29 mouse cellular contexts compared by ENCODE assay signal in genomic region chr3:146621966-146622365, GRCm38 (mm10). TPM values are rescaled to one million over a fixed set of nuclear protein-coding genes. Genes with fewer than 3 reads are reported as not detected.
DNase-seq lines count a peak whose midpoint lies in the region; ATAC-seq lines count a peak whose summit lies in the region.
"Had no signal": no experiment of that assay in that cellular context is flagged by ENCODE, and none has a peak within 500 bp of the region (broad histone marks: within the 10 kb centered on the region; RNA-seq: fewer than 3 reads in every experiment).

No protein-coding gene starts in this region.

- intact Hi-C loops in left cerebral cortex, postnatal 14 days (cut with DNase I): loop anchor here (2.0 kb wide), 1 partner anchor 53 kb away; no protein-coding TSS in a partner anchor
- intact Hi-C loops in left cerebral cortex, postnatal 4 days (cut with DNase I): no loop called here

- no peak for DNase-seq in frontal cortex, postnatal 10 days (ENCODE audit: low spot score in 2 of 2)
- DNase-seq in left cerebral cortex, postnatal 14 days (ENCODE audit: low spot score in 2 of 2): peak; percentile 55 to 62
- no peak for DNase-seq in left cerebral cortex, postnatal 4 days
- peak; percentile 53 to 58 for DNase-seq in right cerebral cortex, adult 2 months (ENCODE audit: low spot score in 2 of 2)
- DNase-seq in telencephalon, adult 2 months (ENCODE audit: low read depth, low spot score): peak; percentile 85
- DNase-seq in cerebellum, postnatal 4 days (ENCODE audit: low spot score in 2 of 2): no peak
- DNase-seq in layer of hippocampus, adult 8-10 months (ENCODE audit: low spot score in 2 of 2): no peak
- DNase-seq: adrenal gland, adult 2 months; embryo, embryonic 11 days; gastrocnemius, postnatal 25 days; heart, adult 2 months; heart, postnatal 4 days; kidney, adult 9 months; kidney, postnatal 10 days; lung, embryonic 14.5 days; lung, postnatal 14 days; midbrain, embryonic 14.5 days; thymus, adult 18-20 months; thymus, postnatal 25 days had no signal

- ATAC-seq in frontal cortex, adult (ENCODE audit: low TSS enrichment): peak; percentile 62
- ATAC-seq: activated CD4-positive, CD25-positive, alpha-beta regulatory T cell, adult 4 months; forebrain, embryonic 14.5 days; intestine, postnatal 0 days had no signal

RNA-seq across cellular contexts. Expression of gene Dnase2b, which starts 6.6 kb away (rescaled TPM):
- not detected for total RNA-seq in left cerebral cortex, postnatal 14 days (2021)
- total RNA-seq in left cerebral cortex, postnatal 4 days (2021): not detected
- total RNA-seq in layer of hippocampus, adult 8-10 months (2022): not detected
- total RNA-seq: adrenal gland, adult 2 months; CH12.LX; ES-E14; gastrocnemius, adult 18-20 months; gastrocnemius, postnatal 25 days; heart, adult 2 months; heart, postnatal 4 days; layer of hippocampus, postnatal 14 days had no signal

RNA-seq across cellular contexts. Expression of gene 4930503B20Rik, which starts 29.2 kb away (rescaled TPM):
- total RNA-seq in left cerebral cortex, postnatal 14 days (2021): under 1 TPM; 0.24 to 0.57 TPM
- under 1 TPM in 1 of 2 experiments, not detected in 1; 0.20 TPM for total RNA-seq in left cerebral cortex, postnatal 4 days (2021)
- under 1 TPM in 1 of 4 experiments, not detected in 3; 0.22 TPM for total RNA-seq in layer of hippocampus, adult 8-10 months (2022)
- total RNA-seq: adrenal gland, adult 2 months; adrenal gland, postnatal 4 days; CH12.LX; ES-E14; gastrocnemius, adult 18-20 months; gastrocnemius, postnatal 25 days; heart, adult 2 months; layer of hippocampus, postnatal 14 days had no signal

RNA-seq across cellular contexts. Expression of gene Uox, which starts 51.7 kb away (rescaled TPM):
- total RNA-seq in left cerebral cortex, postnatal 14 days (2021): 1 to 10 TPM in 1 of 2 experiments, under 1 TPM in 1; 0.76 to 1.3 TPM
- total RNA-seq in left cerebral cortex, postnatal 4 days (2021): under 1 TPM; 0.18 to 0.38 TPM
- total RNA-seq in layer of hippocampus, adult 8-10 months (2022): under 1 TPM; 0.13 to 0.89 (median 0.24) TPM
- total RNA-seq: CH12.LX; ES-E14; gastrocnemius, postnatal 25 days; heart, adult 2 months; heart, postnatal 4 days; layer of hippocampus, postnatal 14 days; monocyte, adult 5-6 weeks had no signal

Comparison
In these comparisons a context has a peak if more than half of its experiments do, and no peak if none do; other contexts are left out.
1. DNase-seq: peak in left cerebral cortex, postnatal 14 days (2 of 2), right cerebral cortex, adult 2 months (2 of 2) and telencephalon, adult 2 months (single experiment); none in frontal cortex, postnatal 10 days (0 of 2), left cerebral cortex, postnatal 4 days (single experiment), cerebellum, postnatal 4 days (0 of 2) and layer of hippocampus, adult 8-10 months (0 of 2).